Mouse (Mus musculus): ENCODE data around the gene Cdkl4. TPM values are rescaled to one million over a fixed set of nuclear protein-coding genes. Genes with fewer than 3 reads are reported as not detected.

Gene Cdkl4
- total RNA-seq, 2 experiments from 2014 or later, result 0.40 to 2.2 TPM

DNA sequence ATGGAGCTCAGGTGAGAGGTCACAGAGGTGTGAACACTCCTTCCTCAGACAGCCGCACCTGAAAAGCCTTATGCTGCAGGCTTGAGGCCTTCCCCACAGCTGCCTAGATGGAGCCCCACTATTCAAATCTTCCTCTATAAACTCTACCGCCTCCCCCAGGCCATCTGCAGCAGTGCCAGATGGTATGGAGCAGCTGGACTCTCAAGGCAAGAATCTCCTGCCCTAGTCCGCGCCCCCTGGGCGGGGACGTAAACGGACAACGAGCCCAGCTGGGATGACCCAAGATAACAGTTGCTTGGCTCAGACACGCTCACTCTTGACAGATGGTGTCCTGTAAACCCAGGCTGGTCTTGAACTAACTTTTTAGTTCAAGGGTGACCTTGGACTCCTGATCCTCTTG, 60.4 kb downstream of the Cdkl4 start:
- ATAC-seq (ENCODE audit: poor library complexity, severe bottlenecking), result no peak

DNA sequence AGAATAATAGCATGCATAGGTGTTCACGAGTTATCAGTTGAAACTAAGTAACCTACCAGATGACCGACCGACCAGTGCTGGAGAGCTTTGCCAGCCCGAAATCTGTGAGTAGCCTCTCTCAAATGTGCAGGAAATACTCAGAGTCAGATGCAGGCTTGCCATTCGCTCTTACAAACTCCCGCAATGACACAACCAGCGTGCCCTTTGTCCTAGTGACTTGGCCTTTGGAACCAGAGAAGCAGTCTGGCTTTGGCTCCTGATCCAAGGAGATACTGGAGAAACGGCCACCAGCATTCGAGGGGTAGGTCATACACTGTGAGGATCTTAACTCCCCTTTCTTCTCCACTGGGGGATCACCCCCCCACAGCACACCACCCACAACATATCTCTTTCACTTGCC, 61.7 kb downstream of the Cdkl4 start:
- no peak for ATAC-seq (ENCODE audit: poor library complexity, severe bottlenecking)

GRCm38 (mm10) chr17:80515513-80515912, 62.1 kb downstream of the Cdkl4 start:
- no peak for ATAC-seq (ENCODE audit: poor library complexity, severe bottlenecking)

DNA sequence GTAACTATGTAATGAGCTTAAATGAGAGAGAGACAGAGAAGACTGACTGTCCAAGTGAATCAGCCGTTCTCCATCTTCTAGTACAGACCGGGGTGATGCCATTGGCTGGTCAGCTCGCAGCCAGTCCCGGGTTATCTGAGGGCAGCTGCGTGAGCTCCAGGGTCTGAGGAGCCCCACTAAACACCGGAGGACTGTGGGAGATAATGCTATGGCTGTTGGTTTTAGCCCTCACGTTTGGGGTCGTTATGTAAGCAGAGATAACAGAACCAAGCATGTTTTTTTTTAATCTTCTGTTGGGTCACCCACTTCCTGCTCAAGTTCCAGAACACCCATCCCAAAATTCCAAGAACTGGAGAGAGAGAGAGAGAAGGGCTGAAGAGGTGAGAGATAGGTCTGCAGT, 63.8 kb downstream of the Cdkl4 start:
- no peak for ATAC-seq (ENCODE audit: poor library complexity, severe bottlenecking)

DNA sequence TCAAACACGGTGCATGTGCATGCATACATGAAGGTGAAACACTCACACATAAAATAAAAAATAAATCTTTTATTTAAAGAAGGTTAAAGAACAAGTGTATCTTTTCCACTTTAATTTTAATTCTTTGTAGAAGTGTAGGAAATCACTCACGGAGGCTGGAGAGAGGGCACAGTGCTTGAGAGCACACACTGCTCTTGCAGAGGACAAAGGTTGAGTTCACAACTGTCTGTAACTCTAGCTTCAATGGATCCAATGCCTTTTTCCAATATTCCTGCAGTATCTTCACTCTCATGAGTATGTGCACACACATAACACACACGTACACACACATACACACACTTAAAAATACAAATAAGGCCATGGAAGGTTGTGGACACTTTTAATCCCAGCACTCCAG, 67.2 kb downstream of the Cdkl4 start:
- ATAC-seq (ENCODE audit: poor library complexity, severe bottlenecking), result no peak

GRCm38 (mm10) chr17:80509494-80510458, 67.8 kb downstream of the Cdkl4 start:
- ATAC-seq (ENCODE audit: poor library complexity, severe bottlenecking), result no peak

GRCm38 (mm10) chr17:80505766-80506165, 71.8 kb downstream of the Cdkl4 start:
- no peak for ATAC-seq (ENCODE audit: poor library complexity, severe bottlenecking)

- ATAC-seq (ENCODE audit: poor library complexity, severe bottlenecking), result no peak
Observed at GRCm38 (mm10) chr17:80505342-80505741, 72.3 kb downstream of the Cdkl4 start.

GRCm38 (mm10) chr17:80501805-80502172, 75.8 kb downstream of the Cdkl4 start:
- ATAC-seq (ENCODE audit: poor library complexity, severe bottlenecking), result peak; percentile 82

GRCm38 (mm10) chr17:80501037-80501804, 76.4 kb downstream of the Cdkl4 start:
- no peak for ATAC-seq (ENCODE audit: poor library complexity, severe bottlenecking)

DNA sequence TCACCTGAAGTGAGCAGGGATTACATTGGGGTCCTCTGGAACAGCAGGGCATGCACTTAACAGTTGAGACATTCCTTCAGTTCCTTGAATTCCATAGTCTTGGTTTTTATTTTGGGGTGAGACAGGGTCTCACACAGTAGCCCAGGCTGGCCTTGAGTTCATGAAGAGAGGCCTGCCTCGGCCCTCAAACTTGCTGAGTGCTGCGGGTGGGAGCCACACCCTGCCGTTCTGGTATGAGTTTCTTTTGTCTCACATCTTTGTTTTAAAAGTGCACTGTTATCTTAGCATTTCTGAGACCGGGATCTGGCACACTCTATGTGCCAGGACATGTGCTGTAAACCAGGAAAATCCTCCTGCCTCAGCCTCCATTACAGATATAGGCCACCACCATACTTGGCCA, 77.6 kb downstream of the Cdkl4 start:
- no peak for ATAC-seq (ENCODE audit: poor library complexity, severe bottlenecking)

- 0 out of 2 replicates have a peak, but pooled peaks have one; percentile 20 for ATAC-seq (ENCODE audit: poor library complexity, severe bottlenecking)
Observed at GRCm38 (mm10) chr17:80498600-80499268, 78.9 kb downstream of the Cdkl4 start.

GRCm38 (mm10) chr17:80497183-80497601, 80.4 kb downstream of the Cdkl4 start:
- ATAC-seq (ENCODE audit: poor library complexity, severe bottlenecking), result peak; percentile 31

GRCm38 (mm10) chr17:80496607-80497170, 80.9 kb downstream of the Cdkl4 start:
- ATAC-seq (ENCODE audit: poor library complexity, severe bottlenecking), result no peak

DNA sequence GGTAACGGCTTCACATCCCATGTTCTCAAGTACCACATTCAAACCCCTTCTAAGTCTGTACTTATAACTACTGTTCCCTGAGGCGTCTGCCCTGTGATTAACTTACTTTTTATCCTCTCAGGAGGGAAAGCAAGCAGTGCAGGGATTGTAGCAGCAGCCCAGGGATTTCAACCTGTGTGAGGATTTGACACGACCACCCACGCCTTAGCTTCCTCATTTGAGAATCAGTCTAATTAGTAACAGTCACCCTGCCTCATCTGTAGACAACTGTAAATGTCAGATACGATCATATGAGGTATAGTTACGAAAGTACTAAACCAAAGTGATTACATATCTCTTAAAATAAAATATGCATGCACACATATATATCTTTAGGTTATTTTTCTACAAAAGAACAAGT, 81.4 kb downstream of the Cdkl4 start:
- ATAC-seq (ENCODE audit: poor library complexity, severe bottlenecking), result no peak; the same call in 1 of the 2 replicates

DNA sequence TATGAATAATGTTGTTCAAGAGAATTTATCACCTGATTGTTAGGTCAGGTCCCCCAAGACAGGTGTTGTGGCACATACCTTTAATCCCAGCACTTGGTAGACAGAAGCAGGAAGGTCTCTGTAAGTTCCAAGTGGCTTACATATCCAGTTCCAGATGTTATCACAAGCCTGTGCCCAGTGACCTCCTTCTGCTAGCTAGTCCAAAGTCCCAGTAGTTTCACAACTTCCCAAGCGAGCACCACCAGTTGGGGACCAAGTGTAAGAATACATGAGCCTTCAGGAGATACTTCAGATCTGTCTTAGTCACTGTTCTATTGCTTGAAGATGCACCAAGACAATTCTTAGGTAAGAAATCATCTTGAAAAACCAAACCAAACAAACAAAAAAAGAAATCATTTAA, 83.7 kb downstream of the Cdkl4 start:
- ATAC-seq (ENCODE audit: poor library complexity, severe bottlenecking), result no peak

GRCm38 (mm10) chr17:80492811-80493210, 84.8 kb downstream of the Cdkl4 start:
- no peak for ATAC-seq (ENCODE audit: poor library complexity, severe bottlenecking)

GRCm38 (mm10) chr17:80492274-80492673, 85.3 kb downstream of the Cdkl4 start:
- no peak for ATAC-seq (ENCODE audit: poor library complexity, severe bottlenecking)

GRCm38 (mm10) chr17:80490166-80490565, 87.4 kb downstream of the Cdkl4 start:
- ATAC-seq (ENCODE audit: poor library complexity, severe bottlenecking), result no peak

GRCm38 (mm10) chr17:80488918-80489317, 88.7 kb downstream of the Cdkl4 start:
- ATAC-seq (ENCODE audit: poor library complexity, severe bottlenecking), result no peak

- ATAC-seq (ENCODE audit: poor library complexity, severe bottlenecking), result no peak
Observed at GRCm38 (mm10) chr17:80485160-80485559, 92.5 kb downstream of the Cdkl4 start.

All from megakaryocyte, adult 5-6 weeks (primary cell).